Mouse (Mus musculus) kidney, postnatal 0 days (tissue): ENCODE data around the gene Prss23. TPM values are rescaled to one million over a fixed set of nuclear protein-coding genes. Genes with fewer than 3 reads are reported as not detected.

Source experiments
- ATAC-seq: fragments of 200-750 bp; cut with Nextera tagmentation; replicated peaks from 2 replicates; pipeline ENCODE4 v1.8.0; 2017; ENCODE audit warnings: low read depth, moderate number of reproducible peaks, moderate TSS enrichment, moderate library complexity; ENCODE audit not compliant: low FRiP score
- DNase-seq: peaks from one replicate; pipeline ENCODE4 v3.0.0-alpha.2; 2016; ENCODE audit warnings: low spot score
- H3K27ac ChIP-seq: fragments of 300-500 bp; sonication (generic); 2 replicates; pipeline ENCODE4 v1.5.1; 2014; ENCODE audit warnings: mild to moderate bottlenecking
- H3K27me3 ChIP-seq: fragments of 300-500 bp; sonication (generic); 2 replicates; pipeline ENCODE4 v1.6.1; 2014; ENCODE audit warnings: low read length, mixed read lengths; ENCODE audit not compliant: insufficient read depth
- H3K36me3 ChIP-seq: fragments of 300-500 bp; sonication (generic); 2 replicates; pipeline ENCODE4 v1.6.1; 2014; ENCODE audit warnings: low read length, mixed read lengths; ENCODE audit not compliant: insufficient read depth
- H3K4me1 ChIP-seq: fragments of 300-500 bp; sonication (generic); replicated peaks from 2 replicates; pipeline ENCODE4 v1.6.1; 2014; ENCODE audit warnings: antibody characterized with exemption, low read length, mixed read lengths; ENCODE audit not compliant: insufficient read depth
- H3K4me2 ChIP-seq: fragments of 300-500 bp; sonication (generic); 2 replicates; pipeline ENCODE4 v1.6.1; 2014; ENCODE audit warnings: mild to moderate bottlenecking, low read length, moderate library complexity, mixed read lengths
- H3K4me3 ChIP-seq: fragments of 300-500 bp; sonication (generic); replicated peaks from 2 replicates; pipeline ENCODE4 v1.5.1; 2014; ENCODE audit warnings: low read depth, low read length
- H3K9ac ChIP-seq: fragments of 300-500 bp; sonication (generic); 2 replicates; pipeline ENCODE4 v1.6.1; 2014; ENCODE audit warnings: low read depth, low read length
- H3K9me3 ChIP-seq: fragments of 300-500 bp; sonication (generic); replicated peaks from 2 replicates; pipeline ENCODE4 v1.6.1; 2016; ENCODE audit warnings: low read length, inconsistent platforms, mixed read lengths
- CTCF ChIP-seq: IDR thresholded peaks from 2 replicates; pipeline ENCODE4 v1.5.1; 2016; ENCODE audit warnings: antibody characterized with exemption, low read depth, mild to moderate bottlenecking, moderate library complexity
- WGBS: fragments of 180-500 bp; shearing (Covaris S2); extraction: QIAGEN DNeasy Blood & Tissue Kit; methylation state at CpG from one replicate; pipeline ENCODE4 v1.1.7; 2014; 5-methylcytosine and 5-hydroxymethylcytosine counted together
- polyA plus RNA-seq: library from polyadenylated mRNA; unstranded; fragments of >200 nt; fragmentation: Nextera tagmentation; extraction: Ambion mirVana; gene quantifications from 2 replicates; pipeline ENCODE4 v1.2.1, GENCODE M21; 2015

The Prss23 gene
- polyA plus RNA-seq = 114 TPM in 2 replicates

- 67% methylated on average over 16 of the region's 16 CpGs for WGBS
- Histone ChIP-seq H3K4me2 (no peak within 1 kb of the TSS), H3K4me1 (no peaks in the 10 kb centered on the region), H3K9me3 (no peaks in the 10 kb centered on the region), H3K36me3 (no peaks in the 10 kb centered on the region), H3K27ac (no peak within 1 kb of the TSS), H3K27me3 (no peaks in the 10 kb centered on the region), H3K4me3 (no peak within 1 kb of the TSS), H3K9ac (no peak within 1 kb of the TSS)
- DNase-seq (no peak), ATAC-seq (no peak)
- no peak for TF ChIP-seq CTCF
Observed at GRCm38 (mm10) chr7:89526731-89527429, at the start of gene Prss23. Gene Prss23 (minus strand): TSS chr7:89527187.

GRCm38 (mm10) chr7:89576127-89576526 is 49.1 kb upstream of the Prss23 start:
- Histone ChIP-seq H3K27me3 (no peaks in the 10 kb centered on the region), H3K9me3 (no peaks in the 10 kb centered on the region), H3K4me2 (no peak overlapping the region), H3K27ac (no peak overlapping the region), H3K9ac (no peak overlapping the region), H3K4me3 (no peak overlapping the region), H3K36me3 (no peaks in the 10 kb centered on the region), H3K4me1 (no peaks in the 10 kb centered on the region)
- no peak for ATAC-seq
- no peak for DNase-seq
- no peak for TF ChIP-seq CTCF
- WGBS = 97% methylated on average over 3 of the region's 3 CpGs

GRCm38 (mm10) chr7:89564569-89564968 is 37.6 kb upstream of the Prss23 start:
- Histone ChIP-seq H3K4me2 (no peak overlapping the region), H3K9ac (no peak overlapping the region), H3K4me3 (no peak overlapping the region), H3K36me3 (no peaks in the 10 kb centered on the region), H3K27me3 (no peaks in the 10 kb centered on the region), H3K4me1 (no peaks in the 10 kb centered on the region), H3K9me3 (no peaks in the 10 kb centered on the region), H3K27ac (no peak overlapping the region)
- TF ChIP-seq CTCF = no peak
- DNase-seq (no peak), ATAC-seq (no peak)
- WGBS = 100% methylated on average over 2 of the region's 2 CpGs

- Histone ChIP-seq H3K4me1 (no peaks in the 10 kb centered on the region), H3K9me3 (no peaks in the 10 kb centered on the region), H3K36me3 (no peaks in the 10 kb centered on the region), H3K9ac (no peak overlapping the region), H3K27me3 (no peaks in the 10 kb centered on the region), H3K4me2 (no peak overlapping the region), H3K4me3 (no peak overlapping the region), H3K27ac (no peak overlapping the region)
- TF ChIP-seq CTCF = no peak
- 84% methylated on average over 2 of the region's 2 CpGs for WGBS
- ATAC-seq = no peak
- no peak for DNase-seq
Observed at GRCm38 (mm10) chr7:89563501-89563900, 36.5 kb upstream of the Prss23 start.

- 86% methylated on average over 2 of the region's 2 CpGs for WGBS
- no peak overlapping the region for H3K4me3 ChIP-seq
- no peak for TF ChIP-seq CTCF
- no peak overlapping the region for H3K9ac ChIP-seq
- no peak for DNase-seq
- ATAC-seq = no peak
- no peak overlapping the region for H3K27ac ChIP-seq
- no peaks in the 10 kb centered on the region for H3K9me3 ChIP-seq
- H3K4me1 ChIP-seq = no peaks in the 10 kb centered on the region
- H3K27me3 ChIP-seq = no peaks in the 10 kb centered on the region
- no peaks in the 10 kb centered on the region for H3K36me3 ChIP-seq
- H3K4me2 ChIP-seq = no peak overlapping the region
Observed at GRCm38 (mm10) chr7:89562140-89562539, 35.2 kb upstream of the Prss23 start.

GRCm38 (mm10) chr7:89560939-89561338 is 34.0 kb upstream of the Prss23 start:
- H3K9ac ChIP-seq = no peak overlapping the region
- H3K4me1 ChIP-seq = no peaks in the 10 kb centered on the region
- no peak for TF ChIP-seq CTCF
- H3K4me3 ChIP-seq = no peak overlapping the region
- no peak overlapping the region for H3K4me2 ChIP-seq
- DNase-seq (no peak), ATAC-seq (no peak)
- no peak overlapping the region for H3K27ac ChIP-seq
- no peaks in the 10 kb centered on the region for H3K9me3 ChIP-seq
- no peaks in the 10 kb centered on the region for H3K36me3 ChIP-seq
- 72% methylated on average over 3 of the region's 3 CpGs for WGBS
- H3K27me3 ChIP-seq = no peaks in the 10 kb centered on the region

- Histone ChIP-seq H3K9ac (no peak overlapping the region), H3K27me3 (no peaks in the 10 kb centered on the region), H3K27ac (no peak overlapping the region), H3K4me2 (no peak overlapping the region), H3K36me3 (no peaks in the 10 kb centered on the region), H3K9me3 (no peaks in the 10 kb centered on the region), H3K4me3 (no peak overlapping the region), H3K4me1 (no peaks in the 10 kb centered on the region)
- DNase-seq (no peak), ATAC-seq (no peak)
- WGBS = 63% methylated on average over 4 of the region's 4 CpGs
- no peak for TF ChIP-seq CTCF
Observed at GRCm38 (mm10) chr7:89559633-89560032, 32.6 kb upstream of the Prss23 start.
